Mouse (Mus musculus): ENCODE results near the gene Mrpl35. TPM values are rescaled to one million over a fixed set of nuclear protein-coding genes. Genes with fewer than 3 reads are reported as not detected.
"Not testable (repeated sequence)": the region's sequence is repeated elsewhere in the genome, so short reads cannot be mapped to it uniquely, and the experiment has no call there.

The Mrpl35 gene
- 54.2 and 59.4 TPM in 2 replicates for polyA plus RNA-seq (2015; fragmentation: Nextera tagmentation; extraction: Ambion mirVana)

- no peak for ATAC-seq (ENCODE audit: low read depth)
- no peak within 1 kb of the TSS for H3K9ac ChIP-seq (ENCODE audit: low read length)
- peaks cover 4% of the 10 kb centered on the region for H3K4me1 ChIP-seq (replicated peaks; ENCODE audit: control insufficient read depth, insufficient read depth, low read length)
- no peaks in the 10 kb centered on the region for H3K9me3 ChIP-seq (ENCODE audit: control insufficient read depth, low read length)
- H3K4me3 ChIP-seq (ENCODE audit: low read length) = no peak within 1 kb of the TSS
- H3K27me3 ChIP-seq (ENCODE audit: control insufficient read depth, insufficient read depth, low read depth, low read length) = no peaks in the 10 kb centered on the region
- 24% methylated on average over 1 of the region's 1 CpGs for WGBS
- no peak within 1 kb of the TSS for H3K4me2 ChIP-seq (ENCODE audit: low read depth, low read length)
- H3K36me3 ChIP-seq (ENCODE audit: control insufficient read depth, insufficient read depth, low read length) = no peaks in the 10 kb centered on the region
- no peak within 1 kb of the TSS for H3K27ac ChIP-seq (ENCODE audit: low read length)
Observed at GRCm38 (mm10) chr6:71826869-71827268, at the start of gene Mrpl35. TSS of gene Mrpl35 (minus strand) at chr6:71826969.

GRCm38 (mm10) chr6:71871396-71871795 lies 44.6 kb upstream of the Mrpl35 start:
- Histone ChIP-seq H3K4me2 (ENCODE audit: low read depth, low read length) (no peak overlapping the region), H3K4me3 (ENCODE audit: low read length) (no peak overlapping the region), H3K27ac (ENCODE audit: low read length) (no peak overlapping the region), H3K9ac (ENCODE audit: low read length) (no peak overlapping the region), H3K36me3 (ENCODE audit: control insufficient read depth, insufficient read depth, low read length) (peaks cover 28% of the 10 kb centered on the region), H3K27me3 (ENCODE audit: control insufficient read depth, insufficient read depth, low read depth, low read length) (no peaks in the 10 kb centered on the region), H3K4me1 (replicated peaks; ENCODE audit: control insufficient read depth, insufficient read depth, low read length) (no peaks in the 10 kb centered on the region), H3K9me3 (ENCODE audit: control insufficient read depth, low read length) (no peaks in the 10 kb centered on the region)
- ATAC-seq (ENCODE audit: low read depth) = no peak
- WGBS = 87% methylated on average over 9 of the region's 9 CpGs

GRCm38 (mm10) chr6:71868809-71869208 lies 42.0 kb upstream of the Mrpl35 start:
- WGBS = 78% methylated on average over 1 of the region's 1 CpGs
- Histone ChIP-seq H3K4me2 (ENCODE audit: low read depth, low read length) (no peak overlapping the region), H3K36me3 (ENCODE audit: control insufficient read depth, insufficient read depth, low read length) (peaks cover 36% of the 10 kb centered on the region), H3K9ac (ENCODE audit: low read length) (no peak overlapping the region), H3K27ac (ENCODE audit: low read length) (no peak overlapping the region), H3K4me3 (ENCODE audit: low read length) (no peak overlapping the region), H3K9me3 (ENCODE audit: control insufficient read depth, low read length) (0 out of 2 replicates have a peak, but pooled peaks cover 3% of the 10 kb centered on the region), H3K27me3 (ENCODE audit: control insufficient read depth, insufficient read depth, low read depth, low read length) (no peaks in the 10 kb centered on the region), H3K4me1 (replicated peaks; ENCODE audit: control insufficient read depth, insufficient read depth, low read length) (no peaks in the 10 kb centered on the region)
- no peak for ATAC-seq (ENCODE audit: low read depth)

- no peaks in the 10 kb centered on the region for H3K27me3 ChIP-seq (ENCODE audit: control insufficient read depth, insufficient read depth, low read depth, low read length)
- H3K9ac ChIP-seq (ENCODE audit: low read length) = no peak overlapping the region
- H3K27ac ChIP-seq (ENCODE audit: low read length) = no peak overlapping the region
- 0 out of 2 replicates have a peak, but pooled peaks cover 3% of the 10 kb centered on the region for H3K9me3 ChIP-seq (ENCODE audit: control insufficient read depth, low read length)
- H3K36me3 ChIP-seq (ENCODE audit: control insufficient read depth, insufficient read depth, low read length) = peaks cover 40% of the 10 kb centered on the region
- H3K4me3 ChIP-seq (ENCODE audit: low read length) = no peak overlapping the region
- ATAC-seq (ENCODE audit: low read depth) = no peak
- no peak overlapping the region for H3K4me2 ChIP-seq (ENCODE audit: low read depth, low read length)
- WGBS = 79% methylated on average over 2 of the region's 2 CpGs
- H3K4me1 ChIP-seq (replicated peaks; ENCODE audit: control insufficient read depth, insufficient read depth, low read length) = no peaks in the 10 kb centered on the region
Observed at GRCm38 (mm10) chr6:71867751-71868150, 41.0 kb upstream of the Mrpl35 start.

GRCm38 (mm10) chr6:71846906-71847305 lies 20.1 kb upstream of the Mrpl35 start:
- not testable (repeated sequence) for H3K4me1 ChIP-seq (replicated peaks; ENCODE audit: control insufficient read depth, insufficient read depth, low read length); H3K27ac ChIP-seq (ENCODE audit: low read length); ATAC-seq (ENCODE audit: low read depth); H3K9me3 ChIP-seq (ENCODE audit: control insufficient read depth, low read length); H3K36me3 ChIP-seq (ENCODE audit: control insufficient read depth, insufficient read depth, low read length); H3K9ac ChIP-seq (ENCODE audit: low read length); H3K4me3 ChIP-seq (ENCODE audit: low read length); H3K4me2 ChIP-seq (ENCODE audit: low read depth, low read length); H3K27me3 ChIP-seq (ENCODE audit: control insufficient read depth, insufficient read depth, low read depth, low read length)
- WGBS = 81% methylated on average over 6 of the region's 6 CpGs

GRCm38 (mm10) chr6:71840597-71841290 lies 14.0 kb upstream of the Mrpl35 start:
- no peak overlapping the region for H3K9ac ChIP-seq (ENCODE audit: low read length)
- no peak overlapping the region for H3K4me3 ChIP-seq (ENCODE audit: low read length)
- H3K9me3 ChIP-seq (ENCODE audit: control insufficient read depth, low read length) = no peaks in the 10 kb centered on the region
- no peak for ATAC-seq (ENCODE audit: low read depth)
- 93% methylated on average over 1 of the region's 1 CpGs for WGBS
- no peaks in the 10 kb centered on the region for H3K36me3 ChIP-seq (ENCODE audit: control insufficient read depth, insufficient read depth, low read length)
- H3K27me3 ChIP-seq (ENCODE audit: control insufficient read depth, insufficient read depth, low read depth, low read length) = no peaks in the 10 kb centered on the region
- H3K4me2 ChIP-seq (ENCODE audit: low read depth, low read length) = no peak overlapping the region
- H3K4me1 ChIP-seq (replicated peaks; ENCODE audit: control insufficient read depth, insufficient read depth, low read length) = no peaks in the 10 kb centered on the region
- no peak overlapping the region for H3K27ac ChIP-seq (ENCODE audit: low read length)

- H3K4me2 ChIP-seq (ENCODE audit: low read depth, low read length) = no peak overlapping the region
- 0 out of 2 replicates have a peak, but pooled peaks cover 2% of the 10 kb centered on the region for H3K36me3 ChIP-seq (ENCODE audit: control insufficient read depth, insufficient read depth, low read length)
- no peak overlapping the region for H3K9ac ChIP-seq (ENCODE audit: low read length)
- H3K27me3 ChIP-seq (ENCODE audit: control insufficient read depth, insufficient read depth, low read depth, low read length) = no peaks in the 10 kb centered on the region
- ATAC-seq (ENCODE audit: low read depth) = no peak
- no peak overlapping the region for H3K27ac ChIP-seq (ENCODE audit: low read length)
- H3K4me3 ChIP-seq (ENCODE audit: low read length) = no peak overlapping the region
- H3K4me1 ChIP-seq (replicated peaks; ENCODE audit: control insufficient read depth, insufficient read depth, low read length) = no peaks in the 10 kb centered on the region
- H3K9me3 ChIP-seq (ENCODE audit: control insufficient read depth, low read length) = no peaks in the 10 kb centered on the region
Observed at GRCm38 (mm10) chr6:71839815-71840214, 13.0 kb upstream of the Mrpl35 start.

GRCm38 (mm10) chr6:71836811-71837210 lies 10.0 kb upstream of the Mrpl35 start:
- Histone ChIP-seq H3K4me3 (ENCODE audit: low read length) (no peak overlapping the region), H3K9ac (ENCODE audit: low read length) (no peak overlapping the region), H3K4me1 (replicated peaks; ENCODE audit: control insufficient read depth, insufficient read depth, low read length) (peaks cover 6% of the 10 kb centered on the region), H3K27me3 (ENCODE audit: control insufficient read depth, insufficient read depth, low read depth, low read length) (no peaks in the 10 kb centered on the region), H3K9me3 (ENCODE audit: control insufficient read depth, low read length) (no peaks in the 10 kb centered on the region), H3K27ac (ENCODE audit: low read length) (no peak overlapping the region), H3K36me3 (ENCODE audit: control insufficient read depth, insufficient read depth, low read length) (0 out of 2 replicates have a peak, but pooled peaks cover 3% of the 10 kb centered on the region), H3K4me2 (ENCODE audit: low read depth, low read length) (no peak overlapping the region)
- no peak for ATAC-seq (ENCODE audit: low read depth)
- 72% methylated on average over 2 of the region's 2 CpGs for WGBS

GRCm38 (mm10) chr6:71831581-71831960 lies 4.8 kb upstream of the Mrpl35 start:
- Histone ChIP-seq H3K4me2 (ENCODE audit: low read depth, low read length) (peak overlapping the region; percentile 93), H3K36me3 (ENCODE audit: control insufficient read depth, insufficient read depth, low read length) (0 out of 2 replicates have a peak, but pooled peaks cover 3% of the 10 kb centered on the region), H3K9ac (ENCODE audit: low read length) (peak overlapping the region; percentile 75), H3K27me3 (ENCODE audit: control insufficient read depth, insufficient read depth, low read depth, low read length) (no peaks in the 10 kb centered on the region), H3K9me3 (ENCODE audit: control insufficient read depth, low read length) (no peaks in the 10 kb centered on the region), H3K4me1 (replicated peaks; ENCODE audit: control insufficient read depth, insufficient read depth, low read length) (peaks cover 8% of the 10 kb centered on the region), H3K4me3 (ENCODE audit: low read length) (peak overlapping the region; percentile 74), H3K27ac (ENCODE audit: low read length) (peak overlapping the region; percentile 81)
- under 1% methylated on average over 21 of the region's 21 CpGs for whole genome bisulfite sequencing
- ATAC-seq (ENCODE audit: low read depth) = peak; percentile 99

Data from lung, embryonic 16.5 days (tissue).